Mouse (Mus musculus) frontal cortex, adult (tissue): ENCODE measurements at regions not wholly inside any gene's neighbourhood (a gene's known extent, or its start where the extent isn't known, plus 50 kb on each side); places are given as distances from the start of the nearest gene placed in this dataset.
"Not testable (repeated sequence)": the region's sequence is repeated elsewhere in the genome, so short reads cannot be mapped to it uniquely, and the experiment has no call there.

Experiments used
- ATAC-seq: cut with Nextera tagmentation; 2 replicates; pipeline ENCODE4 v1.9.2; 2017; ENCODE audit warnings: mild to moderate bottlenecking, moderate library complexity, mixed read lengths; ENCODE audit not compliant: low TSS enrichment

DNA sequence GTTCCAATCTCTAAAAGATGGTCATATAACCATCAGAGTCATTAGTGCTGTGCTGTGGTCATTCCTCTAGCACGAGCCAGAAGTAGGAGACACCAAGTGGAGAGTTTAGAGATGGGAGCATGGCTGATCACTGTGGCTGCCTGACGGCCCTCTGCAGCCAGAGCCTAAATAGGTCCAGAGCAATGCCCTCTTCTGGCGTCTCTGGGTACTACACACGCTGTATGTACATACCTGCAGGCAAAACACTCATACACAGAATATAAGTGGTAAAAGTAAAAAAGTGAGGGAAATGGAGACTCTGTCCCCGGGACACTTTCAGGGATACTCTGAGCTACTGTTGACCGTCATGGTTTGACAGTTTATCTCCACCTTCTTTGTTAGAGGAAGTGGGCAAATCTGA lies 91.4 kb downstream of the Gm21738 start:
- ATAC-seq: no peak

DNA sequence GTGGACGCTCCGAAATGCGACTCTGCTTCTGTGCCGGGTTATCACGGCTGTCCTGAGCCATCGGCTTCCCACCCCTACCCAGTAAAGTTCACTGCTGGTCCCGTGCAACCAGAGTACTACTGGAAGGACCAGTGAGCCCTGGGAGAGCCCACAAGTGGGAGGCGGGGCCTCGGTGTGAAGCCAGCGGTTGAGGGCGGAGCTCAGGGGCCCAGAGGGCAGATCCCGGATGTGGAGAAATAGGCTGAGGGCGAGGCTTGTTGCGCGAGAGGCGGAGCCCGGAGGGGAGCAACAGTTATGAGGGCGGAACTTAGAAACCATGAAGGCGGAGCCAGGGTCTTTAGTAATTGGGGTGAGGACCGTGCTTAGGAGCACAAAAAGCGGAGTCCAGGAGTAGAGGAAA lies 107.1 kb downstream of the Gm21738 start:
- no peak for ATAC-seq

- not testable (repeated sequence) for ATAC-seq
These were observed 115.9 kb downstream of the Gm21738 start for GRCm38 (mm10) chr14:19302859-19303258.

- no peak for ATAC-seq
These were observed 139.6 kb downstream of the Gm21738 start for GRCm38 (mm10) chr14:19279096-19279495.

DNA sequence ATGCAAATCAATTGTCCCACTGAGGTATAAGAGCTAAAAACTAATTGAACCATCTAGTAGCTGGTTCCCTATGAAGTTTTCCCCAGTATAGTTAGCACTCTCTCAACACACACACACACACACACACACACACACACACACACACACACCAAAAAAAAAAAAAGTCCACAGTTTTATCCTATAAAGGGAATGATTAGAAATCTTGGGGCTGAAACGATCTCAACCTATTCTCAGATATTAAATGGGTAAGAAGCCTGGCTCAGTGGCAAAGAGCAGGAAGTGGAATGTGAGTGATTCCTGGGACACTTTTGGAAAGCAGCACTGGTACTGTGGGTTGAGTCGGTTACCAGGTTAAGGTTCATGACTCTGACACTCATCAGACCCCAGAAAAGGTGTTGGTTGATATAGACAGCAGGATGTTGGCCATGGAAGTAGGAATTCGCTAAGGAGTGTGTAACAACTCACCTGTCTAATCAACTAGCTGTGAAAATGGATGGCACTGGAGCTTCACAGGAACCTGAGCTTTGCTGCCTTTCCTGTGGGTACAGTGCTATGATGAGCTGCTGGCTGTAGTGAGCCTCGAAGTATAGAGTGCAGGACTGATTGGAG lies 140.8 kb downstream of the Gm21738 start:
- ATAC-seq: peak; percentile 62; the same call in 1 of the 2 replicates
